Mouse (Mus musculus) midbrain, embryonic 13.5 days (tissue): ENCODE data around the gene Cobll1. TPM values are rescaled to one million over a fixed set of nuclear protein-coding genes. Genes with fewer than 3 reads are reported as not detected.

Experiments
- ATAC-seq: fragments of 200-750 bp; cut with Nextera tagmentation; 2 replicates; pipeline ENCODE4 v1.8.0; 2017; ENCODE audit warnings: mild to moderate bottlenecking, moderate TSS enrichment, moderate library complexity
- H3K27ac ChIP-seq: fragments of 300-500 bp; sonication (generic); 2 replicates; pipeline ENCODE4 v1.5.1; 2015; ENCODE audit warnings: inconsistent platforms, mild to moderate bottlenecking, moderate library complexity
- H3K27me3 ChIP-seq: fragments of 300-500 bp; sonication (generic); 2 replicates; pipeline ENCODE4 v1.6.1; 2015; ENCODE audit warnings: mild to moderate bottlenecking, inconsistent platforms
- H3K36me3 ChIP-seq: fragments of 300-500 bp; sonication (generic); 2 replicates; pipeline ENCODE4 v1.6.1; 2015; ENCODE audit warnings: mild to moderate bottlenecking, inconsistent platforms
- H3K4me1 ChIP-seq: fragments of 300-500 bp; sonication (generic); replicated peaks from 2 replicates; pipeline ENCODE4 v1.6.1; 2015; ENCODE audit warnings: inconsistent platforms
- H3K4me2 ChIP-seq: fragments of 300-500 bp; sonication (generic); replicated peaks from 2 replicates; pipeline ENCODE4 v1.6.1; 2015; ENCODE audit warnings: moderate library complexity, mild to moderate bottlenecking, inconsistent platforms
- H3K4me3 ChIP-seq: fragments of 300-500 bp; sonication (generic); replicated peaks from 2 replicates; pipeline ENCODE4 v1.5.1; 2015; ENCODE audit warnings: mild to moderate bottlenecking, inconsistent platforms
- H3K9ac ChIP-seq: fragments of 300-500 bp; sonication (generic); replicated peaks from 2 replicates; pipeline ENCODE4 v1.6.1; 2015; ENCODE audit warnings: mild to moderate bottlenecking, inconsistent platforms
- H3K9me3 ChIP-seq: fragments of 300-500 bp; sonication (generic); 2 replicates; pipeline ENCODE4 v1.6.1; 2016; ENCODE audit warnings: mild to moderate bottlenecking, inconsistent platforms
- WGBS: fragments of 180-500 bp; shearing (Covaris S2); methylation state at CpG from one replicate; pipeline ENCODE4 v1.1.7; 2015; 5-methylcytosine and 5-hydroxymethylcytosine counted together
- polyA plus RNA-seq: library from polyadenylated mRNA; unstranded; fragments of >200 nt; fragmentation: Nextera tagmentation; extraction: Ambion mirVana; gene quantifications from 2 replicates; pipeline ENCODE4 v1.2.1, GENCODE M21; 2015

Cobll1 gene
- polyA plus RNA-seq, 1 experiment from 2014 or later: 2.6 TPM

DNA sequence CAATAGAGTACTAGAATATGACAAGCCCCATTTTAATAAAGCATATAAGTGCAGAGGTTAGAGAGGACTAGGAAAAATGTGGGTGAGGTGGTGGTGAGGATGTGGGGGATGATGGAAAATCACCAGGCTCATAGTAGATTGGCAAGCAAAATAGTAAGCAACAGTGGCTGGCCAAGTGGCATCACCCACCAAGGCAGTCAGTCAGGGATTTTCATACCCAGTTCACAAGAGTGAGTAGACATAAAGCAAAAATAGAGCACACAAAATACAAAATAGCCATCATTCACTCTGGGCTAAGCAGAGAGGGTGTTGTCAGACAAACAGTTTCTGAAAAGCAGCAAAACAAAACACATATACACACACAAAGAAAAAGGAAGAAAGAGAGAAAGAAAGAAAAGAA lies 51.6 kb downstream of the Cobll1 start:
- Histone ChIP-seq H3K4me2 (no peak overlapping the region), H3K9me3 (no peaks in the 10 kb centered on the region), H3K4me3 (no peak overlapping the region), H3K36me3 (no peaks in the 10 kb centered on the region), H3K27ac (no peak overlapping the region), H3K27me3 (no peaks in the 10 kb centered on the region), H3K4me1 (peaks cover 7% of the 10 kb centered on the region), H3K9ac (no peak overlapping the region)
- ATAC-seq: no peak

GRCm38 (mm10) chr2:65187164-65187563 lies 52.0 kb downstream of the Cobll1 start:
- Histone ChIP-seq H3K4me2 (no peak overlapping the region), H3K4me3 (no peak overlapping the region), H3K36me3 (no peaks in the 10 kb centered on the region), H3K27me3 (no peaks in the 10 kb centered on the region), H3K9ac (no peak overlapping the region), H3K9me3 (no peaks in the 10 kb centered on the region), H3K4me1 (peaks cover 11% of the 10 kb centered on the region), H3K27ac (no peak overlapping the region)
- no peak for ATAC-seq
- WGBS: 94% methylated on average over 3 of the region's 3 CpGs

DNA sequence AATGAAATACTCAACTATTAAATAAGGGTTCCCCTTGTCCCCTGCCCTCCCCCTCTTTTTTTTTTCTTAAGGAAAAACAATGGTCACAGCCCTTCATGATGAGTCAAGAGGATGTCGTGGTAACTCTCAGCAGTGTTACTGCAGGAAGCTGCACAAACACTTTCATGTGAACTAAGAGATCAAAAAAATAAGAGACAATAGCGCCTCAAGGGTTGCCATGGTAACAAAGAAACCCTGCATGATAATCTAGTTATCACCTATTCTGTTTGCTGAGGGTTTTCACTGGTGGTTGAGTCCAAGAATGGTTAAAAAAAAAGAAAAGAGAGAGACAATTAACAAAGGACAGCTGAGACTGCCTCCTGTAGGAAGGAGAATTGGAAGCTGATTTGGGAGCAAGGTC lies 56.5 kb downstream of the Cobll1 start:
- 0 out of 2 replicates have a peak overlapping the region, but pooled peaks have one; percentile 32 for H3K27ac ChIP-seq
- no peak overlapping the region for H3K4me3 ChIP-seq
- H3K27me3 ChIP-seq: no peaks in the 10 kb centered on the region
- ATAC-seq: peak; percentile 29; the same call in 1 of the 2 replicates
- WGBS: 8% methylated on average over 2 of the region's 2 CpGs
- no peaks in the 10 kb centered on the region for H3K36me3 ChIP-seq
- H3K9ac ChIP-seq: no peak overlapping the region
- H3K9me3 ChIP-seq: no peaks in the 10 kb centered on the region
- H3K4me1 ChIP-seq: peaks cover 27% of the 10 kb centered on the region
- H3K4me2 ChIP-seq: no peak overlapping the region

DNA sequence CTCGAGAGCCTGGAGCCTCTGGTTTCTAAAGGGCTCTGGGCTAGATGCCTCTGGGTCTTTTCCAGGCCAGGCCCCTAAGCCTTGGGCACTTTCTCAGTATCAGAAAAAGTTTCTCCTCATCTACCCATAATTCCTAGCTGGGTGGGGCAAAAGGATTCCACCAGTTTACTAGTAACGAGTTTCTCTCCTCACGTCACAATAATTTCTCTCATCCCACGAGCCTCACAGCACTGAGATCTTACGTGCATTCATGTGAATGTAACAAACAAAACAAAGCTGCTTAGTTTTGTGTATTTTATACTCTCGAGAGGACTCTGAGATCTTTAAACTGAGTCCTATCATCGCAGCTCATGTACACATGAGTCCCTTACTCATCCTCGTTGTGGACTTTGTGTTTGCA lies 57.5 kb downstream of the Cobll1 start:
- 0 out of 2 replicates have a peak overlapping the region, but pooled peaks have one; percentile 33 for H3K27ac ChIP-seq

GRCm38 (mm10) chr2:65181066-65181716 lies 58.0 kb downstream of the Cobll1 start:
- Histone ChIP-seq H3K4me2 (peak overlapping the region; percentile 33; the same call in 1 of the 2 replicates), H3K9me3 (no peaks in the 10 kb centered on the region)
- peak; percentile 61 for ATAC-seq

More for the DNA sequence above, 57.5 kb downstream of the Cobll1 start:
- H3K4me2 ChIP-seq: no peak overlapping the region
- no peak overlapping the region for H3K9ac ChIP-seq
- no peak overlapping the region for H3K4me3 ChIP-seq
- no peaks in the 10 kb centered on the region for H3K27me3 ChIP-seq
- H3K36me3 ChIP-seq: no peaks in the 10 kb centered on the region
- peaks cover 27% of the 10 kb centered on the region for H3K4me1 ChIP-seq
- H3K9me3 ChIP-seq: no peaks in the 10 kb centered on the region
- no peak for ATAC-seq
- 77% methylated on average over 8 of the region's 8 CpGs for WGBS

DNA sequence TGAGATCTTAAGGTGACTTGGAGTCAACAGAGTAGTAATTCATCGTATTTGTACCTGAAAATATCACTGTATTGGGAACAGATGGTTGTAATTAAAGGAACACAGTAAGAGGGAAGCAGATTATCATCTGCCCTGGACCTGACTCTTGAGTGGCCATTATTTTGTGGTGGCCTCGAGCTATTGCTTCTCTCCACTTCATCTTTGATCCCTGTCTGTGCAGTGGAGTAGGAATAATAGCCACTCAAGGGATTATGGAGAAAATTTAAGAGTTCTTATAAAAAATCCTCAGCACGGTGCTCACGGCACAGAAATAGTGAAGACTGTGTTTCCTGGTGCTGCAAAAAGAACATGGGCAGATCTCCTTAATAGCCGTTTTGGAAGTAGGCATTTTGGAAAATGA lies 63.6 kb downstream of the Cobll1 start:
- Histone ChIP-seq H3K27me3 (no peaks in the 10 kb centered on the region), H3K4me1 (0 out of 2 replicates have a peak, but pooled peaks cover under 1% of the 10 kb centered on the region), H3K4me2 (no peak overlapping the region), H3K9ac (no peak overlapping the region), H3K9me3 (no peaks in the 10 kb centered on the region), H3K27ac (no peak overlapping the region), H3K4me3 (no peak overlapping the region), H3K36me3 (no peaks in the 10 kb centered on the region)
- peak; percentile 55; the same call in 1 of the 2 replicates for ATAC-seq
- WGBS: 56% methylated on average over 5 of the region's 5 CpGs

More at GRCm38 (mm10) chr2:65181066-65181716, 58.0 kb downstream of the Cobll1 start:
- Histone ChIP-seq H3K4me3 (no peak overlapping the region), H3K27ac (0 out of 2 replicates have a peak overlapping the region, but pooled peaks have one; percentile 33), H3K27me3 (no peaks in the 10 kb centered on the region), H3K36me3 (no peaks in the 10 kb centered on the region), H3K9ac (no peak overlapping the region), H3K4me1 (peaks cover 27% of the 10 kb centered on the region)
- WGBS: 29% methylated on average over 9 of the region's 9 CpGs

GRCm38 (mm10) chr2:65172071-65172470 lies 67.1 kb downstream of the Cobll1 start:
- H3K27ac ChIP-seq: no peak overlapping the region
- no peak overlapping the region for H3K4me2 ChIP-seq
- no peak overlapping the region for H3K4me3 ChIP-seq
- no peaks in the 10 kb centered on the region for H3K9me3 ChIP-seq
- no peaks in the 10 kb centered on the region for H3K27me3 ChIP-seq
- 91% methylated on average over 6 of the region's 6 CpGs for WGBS
- no peak for ATAC-seq
- no peaks in the 10 kb centered on the region for H3K4me1 ChIP-seq
- H3K36me3 ChIP-seq: no peaks in the 10 kb centered on the region
- no peak overlapping the region for H3K9ac ChIP-seq

GRCm38 (mm10) chr2:65171516-65171915 lies 67.7 kb downstream of the Cobll1 start:
- H3K4me3 ChIP-seq: no peak overlapping the region
- no peaks in the 10 kb centered on the region for H3K27me3 ChIP-seq
- H3K27ac ChIP-seq: no peak overlapping the region
- H3K9me3 ChIP-seq: no peaks in the 10 kb centered on the region
- no peak overlapping the region for H3K9ac ChIP-seq
- H3K4me2 ChIP-seq: no peak overlapping the region
- WGBS: 86% methylated on average over 1 of the region's 1 CpGs
- ATAC-seq: no peak
- no peaks in the 10 kb centered on the region for H3K36me3 ChIP-seq
- no peaks in the 10 kb centered on the region for H3K4me1 ChIP-seq

GRCm38 (mm10) chr2:65170693-65171456 lies 68.3 kb downstream of the Cobll1 start:
- Histone ChIP-seq H3K9ac (no peak overlapping the region), H3K4me1 (no peaks in the 10 kb centered on the region), H3K36me3 (no peaks in the 10 kb centered on the region), H3K27me3 (no peaks in the 10 kb centered on the region), H3K4me2 (no peak overlapping the region), H3K4me3 (no peak overlapping the region), H3K27ac (no peak overlapping the region), H3K9me3 (no peaks in the 10 kb centered on the region)
- no peak for ATAC-seq
- 93% methylated on average over 18 of the region's 18 CpGs for WGBS

- Histone ChIP-seq H3K27ac (no peak overlapping the region), H3K4me3 (no peak overlapping the region), H3K9me3 (no peaks in the 10 kb centered on the region), H3K27me3 (no peaks in the 10 kb centered on the region), H3K9ac (no peak overlapping the region), H3K4me1 (no peaks in the 10 kb centered on the region), H3K4me2 (no peak overlapping the region), H3K36me3 (no peaks in the 10 kb centered on the region)
- ATAC-seq: no peak
- WGBS: 96% methylated on average over 5 of the region's 5 CpGs
Observed at GRCm38 (mm10) chr2:65170256-65170655, 68.9 kb downstream of the Cobll1 start.

GRCm38 (mm10) chr2:65163990-65164389 lies 75.2 kb downstream of the Cobll1 start:
- no peaks in the 10 kb centered on the region for H3K4me1 ChIP-seq
- no peaks in the 10 kb centered on the region for H3K36me3 ChIP-seq
- no peak overlapping the region for H3K9ac ChIP-seq
- no peak overlapping the region for H3K4me2 ChIP-seq
- no peaks in the 10 kb centered on the region for H3K27me3 ChIP-seq
- 83% methylated on average over 4 of the region's 4 CpGs for WGBS
- H3K4me3 ChIP-seq: no peak overlapping the region
- no peak for ATAC-seq
- no peak overlapping the region for H3K27ac ChIP-seq
- H3K9me3 ChIP-seq: no peaks in the 10 kb centered on the region

DNA sequence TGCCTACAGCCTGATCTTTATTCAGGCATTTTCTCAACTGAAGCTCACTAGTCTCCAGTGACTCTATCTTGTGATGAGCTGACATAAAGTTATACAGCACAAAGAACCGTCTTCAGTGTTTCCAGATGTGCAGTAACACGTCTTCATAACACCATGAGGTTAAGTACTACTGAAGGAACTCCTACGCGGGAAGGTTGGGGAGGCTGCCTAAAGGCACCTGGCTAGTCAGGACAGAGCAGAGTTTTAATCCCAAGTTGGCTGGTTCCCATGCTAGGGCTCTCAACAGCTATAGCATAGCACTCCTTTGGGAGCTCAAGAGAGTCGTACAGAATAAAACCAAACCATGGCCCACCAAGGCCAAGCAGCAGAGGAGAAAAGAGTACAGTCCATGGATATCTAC lies 76.6 kb downstream of the Cobll1 start:
- 97% methylated on average over 5 of the region's 5 CpGs for WGBS
- Histone ChIP-seq H3K27me3 (no peaks in the 10 kb centered on the region), H3K4me1 (no peaks in the 10 kb centered on the region), H3K4me3 (no peak overlapping the region), H3K36me3 (no peaks in the 10 kb centered on the region), H3K4me2 (no peak overlapping the region), H3K27ac (no peak overlapping the region), H3K9me3 (no peaks in the 10 kb centered on the region), H3K9ac (no peak overlapping the region)
- ATAC-seq: no peak
